Mouse (Mus musculus) stomach, embryonic 16.5 days (tissue): ENCODE measurements around the gene Olfr279. TPM values are rescaled to one million over a fixed set of nuclear protein-coding genes. Genes with fewer than 3 reads are reported as not detected.

Experiments used
- ATAC-seq: fragments of 200-750 bp; cut with Nextera tagmentation; 2 replicates; pipeline ENCODE4 v1.8.0; 2017; ENCODE audit warnings: moderate number of reproducible peaks, moderate TSS enrichment; ENCODE audit not compliant: insufficient read depth, low FRiP score
- H3K27ac ChIP-seq: fragments of 300-500 bp; sonication (generic); 2 replicates; pipeline ENCODE4 v1.5.1; 2014; ENCODE audit warnings: low read length
- H3K27me3 ChIP-seq: fragments of 300-500 bp; sonication (generic); 2 replicates; pipeline ENCODE4 v1.6.1; 2014; ENCODE audit warnings: low read length, control low read depth, mixed read lengths; ENCODE audit not compliant: control insufficient read depth, insufficient read depth
- H3K36me3 ChIP-seq: fragments of 300-500 bp; sonication (generic); 2 replicates; pipeline ENCODE4 v1.6.1; 2014; ENCODE audit warnings: low read length; ENCODE audit not compliant: control insufficient read depth, insufficient read depth
- H3K4me1 ChIP-seq: fragments of 300-500 bp; sonication (generic); 2 replicates; pipeline ENCODE4 v1.6.1; 2014; ENCODE audit warnings: low read length, control low read depth, mixed read lengths; ENCODE audit not compliant: control insufficient read depth, insufficient read depth
- H3K4me2 ChIP-seq: fragments of 300-500 bp; sonication (generic); 2 replicates; pipeline ENCODE4 v1.6.1; 2014; ENCODE audit warnings: low read depth, low read length, mixed read lengths
- H3K4me3 ChIP-seq: fragments of 300-500 bp; sonication (generic); replicated peaks from 2 replicates; pipeline ENCODE4 v1.5.1; 2014; ENCODE audit warnings: mild to moderate bottlenecking, low read length
- H3K9ac ChIP-seq: fragments of 300-500 bp; sonication (generic); 2 replicates; pipeline ENCODE4 v1.6.1; 2014; ENCODE audit warnings: low read length
- H3K9me3 ChIP-seq: fragments of 300-500 bp; sonication (generic); replicated peaks from 2 replicates; pipeline ENCODE4 v1.6.1; 2016; ENCODE audit warnings: low read length, control low read depth; ENCODE audit not compliant: control insufficient read depth
- WGBS: fragments of 180-500 bp; shearing (Covaris S2); extraction: QIAGEN DNeasy Blood & Tissue Kit; methylation state at CpG from one replicate; pipeline ENCODE4 v1.1.7; 2014; 5-methylcytosine and 5-hydroxymethylcytosine counted together
- polyA plus RNA-seq: library from polyadenylated mRNA; unstranded; fragments of >200 nt; fragmentation: Nextera tagmentation; extraction: Ambion mirVana; gene quantifications from 2 replicates; pipeline ENCODE4 v1.2.1, GENCODE M21; 2015

Gene Olfr279
- polyA plus RNA-seq, 1 experiment from 2014 or later = not detected

DNA sequence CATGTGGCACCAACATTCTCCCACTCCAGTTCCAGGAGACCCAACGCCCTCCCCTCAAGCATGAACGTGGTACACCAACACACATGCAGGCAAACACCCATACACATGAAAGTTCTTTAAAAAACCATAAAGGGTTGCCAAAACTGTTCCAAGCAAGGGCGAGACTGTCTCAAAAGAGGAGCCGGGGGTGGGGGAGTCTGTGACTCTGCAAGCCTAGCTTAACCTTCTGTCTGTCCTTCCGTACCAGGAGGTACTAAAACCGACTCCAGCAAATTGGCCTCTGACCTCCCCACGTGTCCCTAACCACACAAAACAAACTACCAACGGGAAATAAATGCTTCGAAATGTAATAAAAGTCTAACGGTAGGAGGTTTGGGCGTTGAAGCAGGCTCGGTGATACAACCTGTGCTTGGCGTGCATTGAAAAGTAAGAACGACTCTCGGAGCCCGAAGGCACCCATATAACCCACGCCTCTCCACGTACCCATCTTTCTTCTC lies 40.9 kb downstream of the Olfr279 start:
- Histone ChIP-seq H3K27ac (peak overlapping the region; percentile 99), H3K9ac (peak overlapping the region; percentile 96), H3K9me3 (no peaks in the 10 kb centered on the region), H3K4me2 (peak overlapping the region; percentile 91), H3K4me3 (peak overlapping the region; percentile 86), H3K27me3 (no peaks in the 10 kb centered on the region), H3K4me1 (peaks cover 7% of the 10 kb centered on the region; the same call in 1 of the 2 replicates), H3K36me3 (peaks cover 15% of the 10 kb centered on the region)
- ATAC-seq = no peak
- WGBS = under 1% methylated on average over 18 of the region's 18 CpGs

DNA sequence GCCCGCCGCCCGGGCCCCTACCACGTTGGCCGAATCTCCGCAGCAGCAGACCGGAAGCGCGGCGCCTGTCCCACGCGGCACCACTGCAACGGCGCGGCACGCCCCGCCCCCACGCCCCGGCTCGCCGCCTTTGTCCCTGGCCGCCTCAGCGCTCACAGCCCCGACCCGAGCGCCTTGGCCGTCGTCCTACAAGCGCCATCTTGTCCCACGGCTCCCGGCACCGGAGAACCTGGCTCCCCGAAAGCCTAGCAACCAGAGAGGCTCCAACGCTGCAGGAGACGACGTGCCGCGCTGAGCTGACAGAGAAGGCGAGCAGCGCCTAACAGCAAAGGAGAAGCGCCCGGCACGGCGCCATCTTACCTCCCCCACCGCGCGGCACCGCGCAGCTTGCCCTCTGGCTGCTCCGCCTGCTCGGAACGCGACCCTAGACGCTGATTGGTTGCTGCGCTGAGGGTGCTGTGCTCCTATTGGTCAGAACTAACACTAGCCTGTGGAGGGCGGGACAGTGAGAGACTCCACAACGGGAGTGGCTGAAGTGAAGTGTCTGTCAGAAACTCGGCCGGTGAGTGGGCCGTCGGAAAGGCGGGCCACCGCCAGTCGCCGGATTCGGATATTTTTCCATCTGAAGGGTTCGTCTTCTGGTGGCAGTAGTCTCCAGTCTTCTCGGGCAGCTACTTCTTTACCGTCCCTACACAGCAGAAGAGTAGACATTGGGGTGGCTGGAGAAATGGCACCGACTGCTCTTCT lies 41.9 kb downstream of the Olfr279 start, which contains the start of gene Kansl2:
Kansl2 (minus strand) TSS at position 384 of the 747 bp plus-strand sequence.
- H3K9ac ChIP-seq = peak within 1 kb of the TSS; percentile 96
- peaks cover 15% of the 10 kb centered on the region for H3K36me3 ChIP-seq
- H3K27me3 ChIP-seq = no peaks in the 10 kb centered on the region
- H3K4me2 ChIP-seq = peak within 1 kb of the TSS; percentile 91
- peak; percentile 100 for ATAC-seq
- under 1% methylated on average over 69 of the region's 70 CpGs for WGBS
- H3K4me1 ChIP-seq = peaks cover 7% of the 10 kb centered on the region; the same call in 1 of the 2 replicates
- H3K4me3 ChIP-seq = peak within 1 kb of the TSS; percentile 86
- peak within 1 kb of the TSS; percentile 99 for H3K27ac ChIP-seq
- no peaks in the 10 kb centered on the region for H3K9me3 ChIP-seq

DNA sequence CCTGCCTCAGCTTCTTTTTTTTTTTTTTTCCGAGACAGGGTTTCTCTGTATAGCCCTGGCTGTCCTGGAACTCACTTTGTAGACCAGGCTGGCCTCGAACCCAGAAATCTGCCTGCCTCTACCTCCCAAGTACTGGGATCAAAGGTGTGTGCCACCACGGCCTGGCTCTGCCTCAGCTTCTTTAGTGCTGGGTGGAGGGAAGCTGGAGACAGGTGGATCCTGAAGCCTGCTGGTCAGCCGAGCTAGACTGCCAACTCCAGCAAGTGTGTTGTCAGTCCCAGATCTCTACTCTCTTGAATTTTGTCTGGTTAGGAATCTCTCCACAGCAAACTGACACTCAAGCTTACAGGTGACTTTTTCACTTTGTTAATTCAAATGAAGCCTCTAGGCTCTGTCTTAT lies 43.7 kb downstream of the Olfr279 start:
- no peak overlapping the region for H3K27ac ChIP-seq
- no peak overlapping the region for H3K9ac ChIP-seq
- peaks cover 3% of the 10 kb centered on the region; the same call in 1 of the 2 replicates for H3K36me3 ChIP-seq
- no peaks in the 10 kb centered on the region for H3K9me3 ChIP-seq
- WGBS = 74% methylated on average over 4 of the region's 4 CpGs
- H3K4me3 ChIP-seq = no peak overlapping the region
- peaks cover 7% of the 10 kb centered on the region; the same call in 1 of the 2 replicates for H3K4me1 ChIP-seq
- H3K4me2 ChIP-seq = no peak overlapping the region
- no peaks in the 10 kb centered on the region for H3K27me3 ChIP-seq
- no peak for ATAC-seq

DNA sequence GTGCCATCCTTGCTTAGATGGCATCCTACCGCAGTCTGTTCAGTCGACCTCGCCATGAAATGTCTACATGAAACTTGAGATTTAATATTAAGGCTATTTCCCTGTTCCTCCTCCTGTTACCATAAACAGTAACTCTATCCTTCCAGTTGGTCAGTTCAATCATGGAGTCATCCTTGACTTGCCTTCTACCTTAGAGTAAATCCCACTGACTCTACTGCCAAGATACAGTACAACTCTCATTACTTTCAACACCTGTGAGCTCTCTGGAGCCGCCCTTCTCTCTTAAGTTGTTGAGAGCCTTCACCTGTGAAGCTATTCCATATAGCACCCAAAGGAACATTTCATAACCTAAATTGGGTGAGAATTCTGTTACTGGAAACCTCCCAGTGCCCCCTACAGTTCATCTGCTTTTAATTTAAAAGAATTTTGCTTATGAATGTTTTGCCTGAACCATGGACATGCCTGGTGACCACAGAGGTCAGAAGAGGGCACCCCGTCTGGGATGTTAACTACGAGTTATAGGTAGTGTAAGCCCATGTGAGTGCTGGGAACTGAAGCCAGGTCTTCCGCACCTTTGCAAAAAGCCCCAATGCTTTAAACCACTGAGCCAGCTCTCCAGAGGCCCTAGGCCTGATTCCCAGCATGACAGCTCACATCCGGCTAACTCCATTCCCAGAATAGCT lies 44.8 kb downstream of the Olfr279 start:
- Histone ChIP-seq H3K9me3 (no peaks in the 10 kb centered on the region), H3K4me2 (no peak overlapping the region), H3K4me1 (peaks cover 7% of the 10 kb centered on the region; the same call in 1 of the 2 replicates), H3K36me3 (no peaks in the 10 kb centered on the region), H3K9ac (no peak overlapping the region), H3K27ac (no peak overlapping the region), H3K27me3 (no peaks in the 10 kb centered on the region), H3K4me3 (no peak overlapping the region)
- WGBS = 86% methylated on average over 8 of the region's 8 CpGs
- no peak for ATAC-seq

DNA sequence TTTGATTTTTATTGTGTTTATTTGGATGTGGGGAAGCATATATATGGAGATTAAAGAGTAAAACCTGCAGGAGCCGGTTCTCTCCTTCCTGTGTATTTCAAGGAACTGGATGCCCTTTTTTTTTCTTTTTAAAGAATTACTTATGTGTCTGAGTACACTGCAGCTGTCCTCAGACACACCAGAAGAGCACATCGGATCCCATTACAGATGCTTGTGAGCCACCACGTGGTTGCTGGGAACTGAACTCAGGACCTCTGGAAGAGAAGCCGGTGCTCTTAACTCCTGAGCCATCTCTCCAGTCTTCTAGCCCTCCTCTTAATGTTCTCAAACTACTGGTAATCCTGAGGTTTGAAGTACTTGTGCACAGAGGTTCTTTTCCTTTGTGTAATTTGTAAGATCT lies 45.7 kb downstream of the Olfr279 start:
- Histone ChIP-seq H3K27me3 (no peaks in the 10 kb centered on the region), H3K36me3 (no peaks in the 10 kb centered on the region), H3K27ac (no peak overlapping the region), H3K4me3 (no peak overlapping the region), H3K4me1 (0 out of 2 replicates have a peak, but pooled peaks cover under 1% of the 10 kb centered on the region), H3K9me3 (no peaks in the 10 kb centered on the region), H3K4me2 (no peak overlapping the region), H3K9ac (no peak overlapping the region)
- no peak for ATAC-seq
- WGBS = 75% methylated on average over 4 of the region's 4 CpGs

DNA sequence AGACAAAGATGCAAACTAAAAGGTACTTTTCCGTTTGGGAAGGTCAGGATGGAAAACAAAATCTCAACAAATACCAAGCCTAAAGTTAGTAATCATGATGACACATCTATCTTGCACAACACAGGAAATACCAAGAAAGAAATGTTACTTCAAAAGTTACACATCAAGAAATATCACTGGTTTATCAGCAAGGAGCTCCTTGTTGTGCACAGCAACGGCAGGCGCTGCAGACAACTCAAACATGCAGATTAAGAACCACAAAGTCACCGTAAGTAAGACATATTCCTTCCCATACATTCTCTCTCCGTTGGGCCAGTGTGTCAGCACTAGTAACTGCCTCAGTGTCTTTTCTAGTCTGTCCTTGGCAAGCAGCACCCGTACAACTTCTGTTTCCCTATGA lies 48.9 kb downstream of the Olfr279 start:
- no peaks in the 10 kb centered on the region for H3K4me1 ChIP-seq
- no peak for ATAC-seq
- no peak overlapping the region for H3K27ac ChIP-seq
- H3K4me2 ChIP-seq = no peak overlapping the region
- no peak overlapping the region for H3K9ac ChIP-seq
- peaks cover 14% of the 10 kb centered on the region for H3K36me3 ChIP-seq
- no peaks in the 10 kb centered on the region for H3K9me3 ChIP-seq
- H3K27me3 ChIP-seq = no peaks in the 10 kb centered on the region
- no peak overlapping the region for H3K4me3 ChIP-seq
- WGBS = 79% methylated on average over 6 of the region's 6 CpGs

DNA sequence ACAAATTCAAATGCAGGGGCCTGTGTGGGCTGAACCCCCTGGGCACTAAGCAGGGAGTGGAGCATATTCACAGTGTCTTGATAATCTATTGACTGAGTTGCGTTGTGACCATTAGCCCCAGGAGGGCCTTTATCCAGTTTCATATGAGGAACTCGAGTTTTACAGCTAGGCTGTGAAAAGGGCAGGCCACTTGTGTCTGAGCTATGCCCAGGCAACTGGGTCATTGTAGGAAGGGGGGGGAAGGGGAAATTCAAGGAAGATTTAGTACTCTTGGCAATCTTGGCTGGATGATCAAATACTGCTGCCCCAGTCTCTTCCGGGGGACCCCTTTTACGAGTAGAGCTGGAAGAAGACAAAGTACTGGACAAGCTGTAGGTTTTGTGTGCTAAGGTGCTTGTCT lies 51.1 kb downstream of the Olfr279 start:
- ATAC-seq = no peak
- 89% methylated on average over 4 of the region's 4 CpGs for WGBS
- H3K9ac ChIP-seq = no peak overlapping the region
- H3K36me3 ChIP-seq = peaks cover 18% of the 10 kb centered on the region
- H3K4me1 ChIP-seq = no peaks in the 10 kb centered on the region
- H3K27me3 ChIP-seq = no peaks in the 10 kb centered on the region
- H3K27ac ChIP-seq = no peak overlapping the region
- H3K4me3 ChIP-seq = no peak overlapping the region
- no peak overlapping the region for H3K4me2 ChIP-seq
- no peaks in the 10 kb centered on the region for H3K9me3 ChIP-seq

DNA sequence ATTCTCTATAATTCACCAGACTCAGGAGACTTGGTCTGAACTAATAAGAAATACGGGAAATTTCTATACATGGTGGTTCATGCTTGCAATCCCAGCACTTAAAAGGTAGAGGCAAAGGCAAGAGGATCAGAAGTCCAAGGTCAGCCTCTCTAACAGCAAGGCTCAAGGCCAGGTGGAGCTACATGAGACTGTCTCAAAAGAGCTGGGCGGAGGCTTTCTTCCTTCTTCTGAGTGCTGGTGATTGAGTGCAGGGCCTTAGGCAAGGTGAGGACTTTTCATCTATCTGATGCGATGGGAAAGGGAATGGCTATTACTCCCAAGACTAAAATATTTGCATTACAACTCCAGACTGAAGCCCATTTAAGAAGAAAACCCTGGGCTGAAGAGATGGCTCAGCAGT lies 52.9 kb downstream of the Olfr279 start:
- 90% methylated on average over 3 of the region's 3 CpGs for WGBS
- no peak overlapping the region for H3K9ac ChIP-seq

DNA sequence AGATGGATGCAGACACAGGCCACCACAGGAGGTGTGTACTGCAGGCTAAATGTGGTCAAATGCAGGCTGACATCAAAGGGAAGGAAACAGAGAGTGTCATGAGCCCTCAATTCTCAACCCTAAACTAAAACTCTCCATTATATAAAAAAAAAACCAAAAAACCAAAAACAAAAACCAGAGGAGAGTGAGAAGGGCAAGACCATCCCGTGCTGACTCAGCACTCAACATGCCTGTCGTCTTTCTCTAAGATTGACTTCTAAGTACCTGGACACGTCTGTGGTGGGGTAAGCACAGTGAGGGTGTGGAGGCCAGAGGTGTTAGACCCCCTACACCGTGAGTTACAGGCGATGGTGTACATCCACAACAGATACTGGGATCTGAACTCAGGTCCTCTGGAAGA lies 54.6 kb downstream of the Olfr279 start:
- no peak for ATAC-seq
- Histone ChIP-seq H3K4me1 (no peaks in the 10 kb centered on the region), H3K27me3 (no peaks in the 10 kb centered on the region), H3K4me2 (no peak overlapping the region), H3K9ac (no peak overlapping the region), H3K4me3 (no peak overlapping the region), H3K27ac (no peak overlapping the region), H3K9me3 (no peaks in the 10 kb centered on the region), H3K36me3 (peaks cover 23% of the 10 kb centered on the region)
- 92% methylated on average over 5 of the region's 5 CpGs for WGBS

More for the DNA sequence above, 52.9 kb downstream of the Olfr279 start:
- H3K27me3 ChIP-seq = no peaks in the 10 kb centered on the region
- no peak overlapping the region for H3K27ac ChIP-seq
- H3K4me3 ChIP-seq = no peak overlapping the region
- no peak overlapping the region for H3K4me2 ChIP-seq
- no peak for ATAC-seq
- no peaks in the 10 kb centered on the region for H3K4me1 ChIP-seq
- no peaks in the 10 kb centered on the region for H3K9me3 ChIP-seq
- H3K36me3 ChIP-seq = peaks cover 18% of the 10 kb centered on the region
